Mouse (Mus musculus): ENCODE data around the gene Pla2g4f.

- TF ChIP-seq CTCF (IDR thresholded peaks at IDR 0.05; ENCODE audit: control insufficient read depth, insufficient read depth, low read length) (no peak), POLR2A (IDR thresholded peaks at IDR 0.05; ENCODE audit: borderline replicate concordance, control insufficient read depth, low read depth, low read length) (no peak)
Measured at GRCm38 (mm10) chr2:120265523-120265922, 48.4 kb downstream of the Pla2g4f start.
